Mouse (Mus musculus) kidney, postnatal 4 days (tissue): ENCODE data around the gene Sdhaf3.

Source experiments
- DNase-seq, 2 experiments: peaks; one replicate each; pipeline ENCODE4 v3.0.0; 2021; ENCODE audit warnings: mixed read lengths in 2 of 2

Sdhaf3 gene

GRCm38 (mm10) chr6:7069463-7069862 lies 113.7 kb downstream of the Sdhaf3 start:
- DNase-seq = no peak

GRCm38 (mm10) chr6:7082054-7082453 lies 126.2 kb downstream of the Sdhaf3 start:
- DNase-seq = no peak

- no peak for DNase-seq
These were observed 126.9 kb downstream of the Sdhaf3 start for GRCm38 (mm10) chr6:7082467-7083259.

GRCm38 (mm10) chr6:7083661-7084060 lies 127.9 kb downstream of the Sdhaf3 start:
- DNase-seq = no peak

- DNase-seq = no peak
These were observed 128.6 kb downstream of the Sdhaf3 start for GRCm38 (mm10) chr6:7084370-7084769.

- no peak for DNase-seq
These were observed 129.7 kb downstream of the Sdhaf3 start for GRCm38 (mm10) chr6:7085506-7085905.

GRCm38 (mm10) chr6:7092094-7092493 lies 136.3 kb downstream of the Sdhaf3 start:
- DNase-seq = no peak
